Mouse (Mus musculus): ENCODE measurements around the gene Camp.

Camp gene

GRCm38 (mm10) chr9:109849312-109849758 lies at the start of gene Camp:
Camp (minus strand) TSS chr9:109849617.
- no peak for DNase-seq

DNA sequence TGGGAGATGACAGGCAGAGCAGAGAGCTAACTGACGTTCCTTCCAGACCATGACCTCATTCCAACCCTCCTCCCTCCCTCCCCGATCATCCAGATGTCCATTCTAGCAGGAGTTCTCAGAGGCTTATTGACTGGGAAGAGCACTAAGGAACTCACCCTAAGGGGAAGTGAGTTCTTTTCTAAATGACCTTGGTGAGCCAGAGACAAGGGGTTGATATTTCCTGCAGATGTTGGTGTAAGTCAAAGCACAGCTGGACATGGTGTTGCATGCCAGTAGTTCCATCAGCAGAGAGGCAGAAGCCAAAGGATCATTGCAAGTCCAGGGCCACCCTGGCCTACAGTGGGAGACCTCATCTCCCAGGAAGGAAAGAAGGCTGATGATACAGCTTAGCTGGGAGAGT lies 48.6 kb upstream of the Camp start:
- peak; percentile 55 for DNase-seq

GRCm38 (mm10) chr9:109896253-109897150 lies 47.1 kb upstream of the Camp start:
- no peak for DNase-seq

DNA sequence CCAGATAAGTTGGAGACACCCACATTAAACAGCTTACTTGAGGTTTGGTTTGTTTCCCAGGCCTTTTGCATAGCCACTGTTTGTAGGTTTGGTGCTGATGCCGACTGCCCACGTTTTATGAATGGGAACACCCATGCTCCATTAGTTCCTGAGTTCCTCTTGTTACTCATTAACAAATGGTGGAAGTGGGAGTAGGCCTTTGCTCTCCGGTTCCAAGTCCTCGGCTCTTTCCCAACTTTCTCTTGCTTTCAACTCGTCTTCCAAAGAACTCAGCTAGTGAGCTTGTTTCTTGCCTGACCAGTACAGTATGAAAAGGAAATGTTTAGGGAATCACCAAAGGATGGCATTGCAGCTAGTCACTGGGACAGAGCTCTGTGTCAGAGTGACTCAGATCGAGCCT lies 46.2 kb upstream of the Camp start:
- DNase-seq: no peak

GRCm38 (mm10) chr9:109894413-109895090 lies 45.1 kb upstream of the Camp start:
- DNase-seq: peak; percentile 87

- DNase-seq: peak; percentile 78
Observed at GRCm38 (mm10) chr9:109892651-109893250, 43.3 kb upstream of the Camp start.

GRCm38 (mm10) chr9:109891501-109891900 lies 42.1 kb upstream of the Camp start:
- no peak for DNase-seq

DNA sequence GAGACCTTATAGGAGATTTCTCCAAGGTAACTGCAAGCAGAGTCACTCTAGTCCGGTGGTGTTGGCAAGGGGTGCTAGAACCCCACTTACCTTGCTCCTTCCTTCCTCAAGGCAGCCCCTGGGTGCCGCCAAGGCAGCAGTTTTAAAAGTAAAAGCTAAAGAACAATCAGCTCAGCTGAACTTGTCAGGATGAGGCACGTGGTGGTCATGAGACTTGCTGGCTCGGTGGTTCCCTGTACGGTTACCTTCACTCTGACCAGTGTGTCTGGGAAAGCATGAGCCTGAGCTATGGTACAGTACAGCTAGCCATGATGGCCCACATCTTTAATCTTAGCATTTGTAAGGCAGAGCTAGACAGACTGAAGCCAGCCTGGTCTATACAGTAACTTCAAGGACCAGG lies 37.9 kb upstream of the Camp start:
- no peak for DNase-seq

DNA sequence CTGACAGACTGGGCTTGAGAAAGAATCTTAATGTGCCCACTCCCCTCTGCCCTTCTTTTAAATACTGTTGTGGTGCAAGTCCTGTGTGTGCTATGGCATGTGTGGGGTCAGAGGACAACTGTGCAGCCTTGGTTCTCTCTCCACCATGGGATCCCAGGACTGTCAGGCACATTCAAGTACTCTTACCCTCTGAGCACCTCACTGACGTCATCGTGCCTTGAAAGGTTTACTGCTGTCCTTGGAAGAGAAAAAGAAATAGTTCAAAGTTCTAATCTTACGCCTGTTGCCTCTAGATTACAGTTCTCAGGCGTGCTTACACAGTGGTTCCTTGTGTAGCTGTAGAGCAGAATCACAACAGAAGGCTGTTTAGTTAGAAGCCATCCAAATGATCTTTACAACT lies 36.8 kb upstream of the Camp start:
- no peak for DNase-seq

DNA sequence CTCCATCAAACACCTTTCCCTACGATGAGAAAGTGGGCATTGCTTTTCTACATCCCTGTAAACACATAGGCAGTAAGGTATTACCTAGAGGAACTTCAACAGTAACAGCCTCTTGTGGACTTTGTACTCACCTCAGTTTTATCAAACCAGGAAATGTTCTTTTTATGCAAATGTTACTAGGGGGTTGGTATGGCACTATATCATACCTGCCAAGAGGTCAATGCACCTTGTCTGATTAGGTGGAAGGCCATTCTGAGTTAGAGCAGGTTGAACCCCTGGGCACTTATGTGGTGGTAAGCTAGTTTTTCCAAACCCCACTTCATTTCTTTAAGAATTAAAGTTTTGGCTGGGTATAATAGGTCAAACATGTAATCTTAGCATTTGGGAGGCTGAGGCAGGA lies 29.9 kb upstream of the Camp start:
- no peak for DNase-seq

DNA sequence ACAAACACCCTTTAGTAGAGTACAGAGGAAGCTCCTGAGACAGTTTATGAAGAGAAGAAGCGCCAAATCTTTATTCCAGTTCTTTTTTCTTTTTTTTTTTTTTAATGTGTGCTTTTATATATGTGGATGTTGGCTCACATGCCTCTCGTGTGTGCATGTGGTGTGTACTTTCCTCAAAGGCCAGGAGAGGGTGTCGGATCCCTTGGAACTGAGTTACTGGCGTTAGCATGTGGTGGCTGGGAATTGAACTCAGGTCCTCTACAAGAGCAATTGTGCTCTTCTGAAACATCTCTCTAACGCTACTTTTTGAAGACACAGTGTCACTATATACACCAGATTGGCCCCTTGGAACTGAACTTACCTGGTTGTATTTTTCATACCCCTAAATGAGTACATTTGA lies 28.2 kb upstream of the Camp start:
- no peak for DNase-seq

DNA sequence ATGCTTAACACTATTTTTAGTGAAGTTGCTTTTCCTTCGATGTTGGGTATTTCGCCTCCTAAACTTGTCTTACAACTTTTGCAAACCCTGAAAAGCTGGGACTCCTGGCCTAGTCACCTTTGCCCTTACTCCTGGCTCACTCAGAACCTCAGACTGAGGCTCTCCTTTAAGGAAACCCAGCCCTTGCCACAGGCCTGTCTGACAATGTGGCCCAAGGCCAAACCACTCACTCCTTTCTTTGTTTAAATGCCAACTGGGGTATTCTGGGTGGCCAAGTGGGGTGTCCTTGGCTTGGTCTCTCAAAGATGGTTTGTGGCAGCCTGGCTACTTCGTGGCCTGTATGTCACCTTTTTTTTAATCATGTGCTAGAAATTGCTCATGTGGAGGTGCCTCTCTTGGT lies 27.3 kb upstream of the Camp start:
- DNase-seq: peak; percentile 12

DNA sequence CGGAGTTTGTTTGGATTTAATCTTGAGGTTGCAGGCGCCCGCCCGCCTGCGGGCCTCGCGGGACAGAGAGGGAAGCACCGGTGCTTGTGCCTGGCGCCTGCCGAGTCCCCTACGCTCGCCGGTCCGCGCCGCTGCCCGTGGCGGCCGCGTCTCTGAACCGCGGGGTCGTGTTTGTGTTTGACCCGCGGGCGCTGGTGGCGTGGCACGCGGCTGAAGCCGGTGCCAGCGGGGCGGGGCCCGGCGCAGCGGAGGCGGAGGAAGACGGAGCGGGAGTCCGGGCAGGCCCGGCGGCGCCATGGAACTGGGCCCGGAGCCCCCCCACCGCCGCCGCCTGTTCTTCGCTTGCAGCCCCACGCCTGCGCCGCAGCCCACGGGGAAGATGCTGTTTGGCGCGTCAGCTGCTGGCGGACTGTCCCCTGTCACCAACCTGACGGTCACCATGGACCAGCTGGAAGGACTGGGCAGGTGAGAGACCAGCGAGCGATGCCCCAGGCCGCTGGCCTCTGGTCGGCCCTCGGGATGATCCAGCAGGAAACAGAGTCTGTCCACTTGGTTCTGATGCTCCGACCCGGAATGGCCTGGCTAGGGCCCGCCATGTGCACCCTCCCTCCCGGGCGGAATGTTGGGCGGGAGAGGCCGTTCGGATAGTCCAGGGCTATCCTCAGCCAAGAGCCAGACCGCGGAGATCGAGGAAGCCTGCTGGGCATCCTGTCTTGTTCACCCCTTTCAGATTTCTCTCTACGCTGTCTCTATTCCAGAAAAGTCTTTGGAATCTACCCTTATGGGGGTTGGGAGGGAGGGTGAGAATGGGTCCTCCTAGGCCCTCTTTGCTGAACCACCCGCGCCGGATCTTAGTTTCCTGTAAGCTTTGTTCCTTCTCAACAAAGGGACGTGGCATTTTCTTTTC lies 26.5 kb upstream of the Camp start:
- no peak for DNase-seq

- peak; percentile 99 for DNase-seq
Observed at GRCm38 (mm10) chr9:109874797-109875691, 25.6 kb upstream of the Camp start, which contains the start of gene Cdc25a. Cdc25a (plus strand) TSS chr9:109875579.

DNA sequence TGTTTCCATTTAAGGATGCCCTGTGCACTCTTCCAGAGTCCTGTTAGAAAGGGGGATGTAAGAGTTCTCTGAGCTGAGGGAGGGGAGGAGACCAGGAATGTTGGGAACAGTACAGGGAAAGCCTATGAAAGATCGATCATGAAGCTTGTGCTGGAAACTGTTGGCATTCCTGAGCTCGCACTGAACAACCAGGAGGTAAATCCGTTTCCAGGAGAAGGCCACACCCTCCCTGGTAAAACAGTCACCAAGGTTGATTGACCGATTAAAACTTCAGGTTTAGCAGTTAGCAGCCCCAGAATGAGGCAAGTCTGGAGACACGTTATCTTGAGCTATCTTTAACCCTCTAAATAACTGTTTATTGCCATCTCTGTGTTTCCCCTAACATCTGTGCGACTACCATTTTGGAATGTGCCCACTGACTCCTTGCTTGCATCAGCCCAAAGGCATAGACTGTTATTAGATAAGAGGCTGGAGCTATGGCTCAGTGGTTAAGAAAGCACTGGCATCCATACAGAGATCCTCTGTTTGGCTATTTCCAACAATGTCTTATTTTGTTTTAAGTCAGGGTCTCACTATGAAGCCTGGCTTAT lies 21.7 kb upstream of the Camp start:
- DNase-seq: no peak

- no peak for DNase-seq
Observed at GRCm38 (mm10) chr9:109866218-109866617, 16.8 kb upstream of the Camp start.

DNA sequence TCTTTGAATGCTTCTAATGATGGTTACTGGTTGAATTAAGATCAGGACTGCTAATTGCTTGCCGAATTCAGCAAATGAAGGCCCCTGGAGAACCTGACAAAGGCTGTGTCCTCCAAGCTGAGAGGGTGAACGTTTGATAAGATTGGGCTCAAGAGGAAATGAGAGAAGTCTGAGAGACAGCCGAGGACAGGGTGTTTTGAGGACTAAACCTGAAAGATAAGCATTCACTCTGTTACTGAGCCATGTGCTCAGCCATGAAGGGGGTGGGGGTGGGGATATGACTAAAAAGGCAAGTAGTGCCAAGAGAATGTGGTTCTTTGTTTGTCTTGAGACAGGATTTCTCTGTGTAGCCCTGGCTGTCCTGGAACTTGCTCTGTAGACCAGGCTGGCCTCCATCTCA lies 13.7 kb upstream of the Camp start:
- peak; percentile 33 for DNase-seq

DNA sequence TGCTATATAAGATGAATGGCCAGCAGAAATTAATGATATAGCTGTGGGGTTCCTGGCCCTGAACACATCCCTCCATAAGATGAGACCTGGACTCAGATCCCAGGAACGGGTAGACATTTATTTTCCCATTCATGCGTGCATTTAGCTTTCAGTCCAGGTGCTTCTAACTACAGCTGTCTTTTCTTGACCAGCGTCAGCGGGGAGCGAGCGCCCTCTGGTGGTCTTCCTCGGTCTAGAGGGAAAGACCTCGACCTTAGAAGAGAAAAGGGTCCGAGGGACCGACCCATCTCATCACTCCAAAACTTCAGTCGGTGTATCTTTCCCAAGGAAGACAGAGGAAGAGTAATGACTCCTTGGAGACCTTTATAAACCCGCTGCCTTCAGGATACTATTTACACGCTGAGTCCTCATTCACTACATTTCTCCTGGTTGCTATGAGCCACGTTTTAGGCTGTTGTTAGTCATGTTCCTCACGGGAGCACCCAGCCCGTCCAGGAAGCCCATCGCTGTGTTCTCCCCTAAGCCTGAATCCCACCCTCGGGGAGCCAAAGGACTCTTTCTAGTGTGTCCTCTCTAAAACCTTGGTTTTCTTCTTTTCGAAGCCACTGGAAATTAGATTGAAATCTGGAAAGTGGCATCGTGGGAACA lies 13.1 kb upstream of the Camp start:
- peak; percentile 81 for DNase-seq

DNA sequence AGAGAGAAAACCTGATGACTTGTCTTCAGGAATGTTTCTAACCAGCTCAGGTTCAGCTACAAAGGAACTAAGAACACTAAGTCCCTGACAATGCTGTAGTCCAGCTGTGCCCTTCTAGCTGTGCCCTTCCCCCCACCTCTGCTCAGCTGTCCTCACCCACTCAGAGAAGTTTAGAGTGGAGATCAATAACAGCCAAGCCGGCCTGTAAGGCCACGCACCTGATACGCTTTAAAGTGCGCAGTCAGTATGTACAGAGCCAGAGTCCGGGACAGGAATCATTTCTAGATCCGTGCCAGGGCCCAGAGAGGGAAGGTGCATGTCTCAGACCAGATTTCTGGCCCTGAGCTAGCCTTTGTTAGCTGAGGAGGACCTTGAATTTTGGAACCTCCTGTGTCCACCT lies 6.5 kb upstream of the Camp start:
- no peak for DNase-seq

- no peak for DNase-seq
Observed at GRCm38 (mm10) chr9:109854341-109854740, 4.9 kb upstream of the Camp start.

DNA sequence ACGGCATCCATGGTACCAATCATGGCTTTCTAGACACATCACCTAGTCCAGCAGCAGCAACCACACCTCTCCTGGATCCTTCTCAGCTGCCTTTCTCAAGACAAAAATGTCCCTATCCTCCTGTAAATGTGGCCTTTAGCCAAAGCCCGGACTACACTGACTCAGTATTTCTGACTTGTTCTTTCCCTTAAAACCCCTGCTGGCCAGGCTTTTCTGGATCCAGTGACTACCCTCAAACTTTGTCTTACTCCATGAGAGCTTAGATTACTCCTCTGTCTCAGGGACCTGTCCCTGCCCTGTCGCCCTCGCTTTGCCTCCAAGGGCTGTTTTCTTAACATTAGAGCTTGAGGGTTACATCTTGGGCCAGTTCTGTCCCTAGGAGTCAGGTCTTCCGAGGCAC lies 682 bp upstream of the Camp start:
- no peak for DNase-seq

Measured in retina, postnatal 1 day (tissue).